Mouse (Mus musculus): Measurements from ENCODE around the gene 5430403G16Rik. TPM values are rescaled to one million over a fixed set of nuclear protein-coding genes. Genes with fewer than 3 reads are reported as not detected.

Gene 5430403G16Rik
- total RNA-seq (2023) = 1 to 10 TPM in 1 of 2 experiments, under 1 TPM in 1; 0.85 to 1.6 TPM

GRCm38 (mm10) chr5:109690537-109691201 lies at the start of gene 5430403G16Rik:
Gene 5430403G16Rik (minus strand): TSS chr5:109691041.

Other genes with a start within 250 kb of the 5430403G16Rik start
- gene Crlf2, start 132.0 kb downstream of the 5430403G16Rik start, total RNA-seq (2023) = 100 to 1,000 TPM; 110 TPM
- gene 4930522L14Rik, start 60.8 kb upstream of the 5430403G16Rik start, total RNA-seq (2023) = 1 to 10 TPM; 3.9 to 5.5 TPM
- gene Gm15446, start 232.4 kb upstream of the 5430403G16Rik start, total RNA-seq (2023) = 1 to 10 TPM; 8.6 to 8.7 TPM

Data from monocyte, adult 59 days (primary cell).